Mouse (Mus musculus) heart, embryonic 14.5 days (tissue): Measurements from ENCODE around the gene Galnt4. TPM values are rescaled to one million over a fixed set of nuclear protein-coding genes. Genes with fewer than 3 reads are reported as not detected.

Experiments
- ATAC-seq: fragments of 200-750 bp; cut with Nextera tagmentation; 2 replicates; pipeline ENCODE4 v1.8.0; 2017; ENCODE audit warnings: low read depth, moderate TSS enrichment; ENCODE audit not compliant: insufficient number of reproducible peaks, insufficient read depth, low FRiP score
- H3K27ac ChIP-seq, 2 experiments: fragments of 200-500 bp in 1 of 2; fragments of 300-500 bp in 1 of 2; sonication (generic) in 1 of 2; replicated peaks in 1 of 2; 2 replicates each; pipeline ENCODE4 v1.5.1; 2012 to 2014; ENCODE audit warnings: low read depth in 2 of 2, low read length in 2 of 2, control low read depth in 1 of 2, mild to moderate bottlenecking in 1 of 2, mixed read lengths in 1 of 2; ENCODE audit not compliant: control insufficient read depth in 1 of 2, insufficient read depth in 1 of 2
- H3K27me3 ChIP-seq: fragments of 300-500 bp; sonication (generic); 2 replicates; pipeline ENCODE4 v1.6.1; 2014; ENCODE audit warnings: mild to moderate bottlenecking, low read length, control low read depth; ENCODE audit not compliant: control insufficient read depth, insufficient read depth
- H3K36me3 ChIP-seq: fragments of 300-500 bp; sonication (generic); 2 replicates; pipeline ENCODE4 v1.6.1; 2014; ENCODE audit warnings: mild to moderate bottlenecking, control low read depth, low read length, mixed read lengths; ENCODE audit not compliant: control insufficient read depth, insufficient read depth
- H3K4me1 ChIP-seq, 2 experiments: fragments of 200-500 bp in 1 of 2; fragments of 300-500 bp in 1 of 2; sonication (generic) in 1 of 2; 2 replicates each; pipeline ENCODE4 v1.6.1; 2012 to 2014; ENCODE audit warnings: low read length in 2 of 2, control low read depth in 1 of 2, mixed read lengths in 1 of 2; ENCODE audit not compliant: control insufficient read depth in 2 of 2, insufficient read depth in 2 of 2
- H3K4me2 ChIP-seq: fragments of 300-500 bp; sonication (generic); 2 replicates; pipeline ENCODE4 v1.6.1; 2014; ENCODE audit warnings: mild to moderate bottlenecking, low read length
- H3K4me3 ChIP-seq, 2 experiments: fragments of 200-500 bp in 1 of 2; fragments of 300-500 bp in 1 of 2; sonication (generic) in 1 of 2; 2 replicates each; pipeline ENCODE4 v1.5.1; 2012 to 2014; ENCODE audit warnings: low read length in 2 of 2, mild to moderate bottlenecking in 2 of 2, control low read depth in 1 of 2, low read depth in 1 of 2, moderate library complexity in 1 of 2; ENCODE audit not compliant: control insufficient read depth in 1 of 2, insufficient read depth in 1 of 2
- H3K9ac ChIP-seq: fragments of 300-500 bp; sonication (generic); 2 replicates; pipeline ENCODE4 v1.6.1; 2014; ENCODE audit warnings: mild to moderate bottlenecking, low read length
- H3K9me3 ChIP-seq: fragments of 300-500 bp; sonication (generic); 2 replicates; pipeline ENCODE4 v1.6.1; 2016; ENCODE audit warnings: low read length, control low read depth; ENCODE audit not compliant: control insufficient read depth
- WGBS: fragments of 180-500 bp; shearing (Covaris S2); extraction: QIAGEN DNeasy Blood & Tissue Kit; methylation state at CpG from one replicate; pipeline ENCODE4 v1.1.7; 2014; 5-methylcytosine and 5-hydroxymethylcytosine counted together
- polyA plus RNA-seq: library from polyadenylated mRNA; unstranded; fragments of >200 nt; fragmentation: Nextera tagmentation; extraction: Ambion mirVana; gene quantifications from 2 replicates; pipeline ENCODE4 v1.2.1, GENCODE M21; 2014

Galnt4 gene
- polyA plus RNA-seq = 7.3 and 7.4 TPM in 2 replicates

DNA sequence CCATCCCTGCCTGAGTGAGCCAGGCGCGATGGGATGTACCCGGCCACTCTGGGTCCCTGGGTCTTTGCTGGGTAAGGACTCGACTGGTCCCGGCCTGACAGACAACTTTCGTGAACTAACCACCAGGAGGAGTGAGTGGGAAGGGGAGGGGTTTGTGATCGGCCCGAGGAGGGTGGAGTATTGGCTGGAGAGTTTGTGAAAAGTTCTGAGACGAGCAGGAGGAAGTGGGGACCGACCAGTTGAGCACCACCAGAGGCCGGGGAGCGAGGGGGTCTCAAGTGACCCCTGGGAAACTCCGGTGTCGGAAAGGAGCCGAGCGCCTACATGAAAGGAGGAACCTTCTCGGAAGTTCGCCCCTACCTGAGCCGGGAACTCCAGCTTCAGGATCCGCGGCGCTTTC lies at the start of gene Galnt4:
Gene Galnt4, plus strand, starts transcription at position 196 of the 400 bp plus-strand sequence.
- Histone ChIP-seq H3K36me3 (peaks cover 18% of the 10 kb centered on the region), H3K27me3 (no peaks in the 10 kb centered on the region), H3K4me3 (peak within 1 kb of the TSS; percentile 92 to 100), H3K9ac (peak within 1 kb of the TSS; percentile 89), H3K27ac (peak within 1 kb of the TSS; percentile 33 to 81; a peak in 3 of 4 replicates), H3K4me2 (peak within 1 kb of the TSS; percentile 100), H3K4me1 (peaks cover 4 to 8% of the 10 kb centered on the region in 2 experiments; a peak in 3 of 4 replicates), H3K9me3 (no peaks in the 10 kb centered on the region)
- 0% methylated on average over 22 of the region's 22 CpGs for WGBS
- ATAC-seq = peak; percentile 73

DNA sequence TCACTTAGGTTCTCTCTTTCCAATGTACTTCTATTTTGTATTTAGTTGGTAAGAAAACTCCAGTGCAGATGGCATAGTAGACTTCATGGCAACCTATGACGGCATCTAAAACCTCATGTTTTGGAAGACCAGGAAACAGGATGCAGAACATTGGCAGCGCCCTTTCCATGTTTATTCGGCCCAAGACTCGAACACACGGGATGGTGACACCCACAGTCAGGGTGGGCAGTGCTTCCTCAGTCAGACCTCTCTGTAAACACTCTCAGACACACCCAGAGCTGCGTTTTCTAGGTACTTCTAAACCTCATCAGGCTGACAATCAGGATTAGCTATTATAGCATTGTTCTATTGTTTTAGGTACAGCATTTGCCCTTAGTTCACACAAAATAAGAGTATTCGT lies 47.4 kb upstream of the Galnt4 start:
- Histone ChIP-seq H3K27me3 (no peaks in the 10 kb centered on the region), H3K9me3 (no peaks in the 10 kb centered on the region), H3K9ac (no peak overlapping the region), H3K4me1 (no peaks in the 10 kb centered on the region), H3K4me3 (no peak overlapping the region), H3K36me3 (no peaks in the 10 kb centered on the region), H3K27ac (no peak overlapping the region), H3K4me2 (no peak overlapping the region)
- ATAC-seq = no peak
- 86% methylated on average over 7 of the region's 7 CpGs for whole genome bisulfite sequencing

DNA sequence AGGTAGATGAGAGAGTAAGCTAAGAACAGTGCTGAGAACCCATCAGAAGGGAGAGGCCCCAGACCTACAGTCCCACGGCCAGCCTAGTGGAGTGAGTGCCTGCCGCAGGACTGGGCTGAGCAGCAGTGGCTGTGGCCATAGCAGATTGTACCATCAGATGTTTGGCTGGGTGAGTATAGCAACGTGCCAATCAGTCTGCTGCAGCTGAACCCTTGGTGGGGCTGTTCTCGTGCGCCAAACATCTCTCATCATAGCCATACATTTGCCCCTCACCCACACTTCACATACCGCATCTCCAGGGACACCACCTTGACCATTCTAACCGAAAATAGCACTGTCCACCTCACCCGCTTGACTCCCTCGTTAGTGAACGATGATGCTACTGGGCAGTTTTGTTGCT lies 46.5 kb upstream of the Galnt4 start:
- Histone ChIP-seq H3K9ac (no peak overlapping the region), H3K27ac (no peak overlapping the region), H3K4me3 (no peak overlapping the region), H3K4me2 (no peak overlapping the region), H3K9me3 (no peaks in the 10 kb centered on the region), H3K36me3 (no peaks in the 10 kb centered on the region), H3K4me1 (no peaks in the 10 kb centered on the region), H3K27me3 (no peaks in the 10 kb centered on the region)
- 76% methylated on average over 10 of the region's 10 CpGs for WGBS
- ATAC-seq = no peak

DNA sequence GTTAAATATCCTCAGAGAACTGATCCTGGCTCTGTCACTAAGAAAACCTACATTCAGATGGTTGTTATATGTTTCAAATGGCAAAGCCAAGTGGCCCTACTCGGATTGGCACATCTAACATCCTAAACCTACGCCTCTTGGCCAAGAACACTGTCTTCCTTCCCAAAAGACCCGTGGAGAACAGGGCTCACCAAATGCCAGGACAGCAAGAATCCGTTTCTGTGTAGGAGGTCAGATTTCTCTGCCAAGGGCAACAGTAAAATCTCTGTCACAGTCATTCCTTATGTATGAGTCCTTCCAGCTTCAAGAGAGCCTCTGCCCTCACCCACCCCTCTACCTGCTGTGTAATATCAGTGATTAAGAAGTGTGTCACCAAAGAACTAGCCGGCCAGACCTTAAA lies 45.4 kb upstream of the Galnt4 start:
- Histone ChIP-seq H3K27ac (no peak overlapping the region), H3K4me3 (no peak overlapping the region), H3K27me3 (no peaks in the 10 kb centered on the region), H3K9me3 (no peaks in the 10 kb centered on the region), H3K4me2 (no peak overlapping the region), H3K4me1 (no peaks in the 10 kb centered on the region), H3K9ac (no peak overlapping the region), H3K36me3 (no peaks in the 10 kb centered on the region)
- 64% methylated on average over 5 of the region's 5 CpGs for WGBS
- no peak for ATAC-seq

DNA sequence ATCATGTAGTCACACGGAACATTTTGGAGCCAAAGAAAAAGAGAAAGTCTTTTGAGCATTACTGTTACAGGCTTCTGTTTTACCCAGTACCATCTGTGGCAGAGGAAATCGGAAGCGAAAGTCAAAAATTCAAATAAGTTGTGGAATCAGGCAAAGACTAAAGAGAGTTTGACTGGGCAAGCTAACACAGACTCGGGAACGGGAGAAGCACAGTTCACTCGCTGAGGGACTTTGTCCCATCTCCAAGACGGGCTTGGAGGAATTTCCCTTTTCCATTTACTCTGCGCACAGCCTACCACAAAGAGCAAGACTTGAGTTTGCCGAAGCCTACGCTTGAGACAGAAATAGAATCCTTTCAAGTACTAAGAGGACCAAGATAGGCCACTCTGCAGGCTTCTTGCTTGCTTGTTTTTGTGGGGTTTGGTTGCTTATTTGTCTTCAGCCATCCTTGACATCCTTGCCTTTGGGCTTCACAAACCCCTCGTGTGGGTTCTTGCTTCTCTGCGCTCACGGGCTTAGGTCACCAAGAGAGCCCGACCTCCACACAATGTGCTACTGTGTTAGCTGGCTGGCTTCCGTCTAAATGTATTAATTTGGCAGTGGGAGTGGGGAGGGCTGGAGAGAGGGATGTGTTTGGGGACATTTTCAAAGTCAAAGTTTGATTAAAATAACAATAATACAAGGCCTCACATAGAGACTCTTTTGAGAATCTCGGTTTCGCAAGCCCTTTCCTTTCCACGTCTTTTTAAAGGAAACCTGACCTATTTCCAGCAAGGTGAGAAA lies 31.7 kb upstream of the Galnt4 start:
- Histone ChIP-seq H3K9ac (peak overlapping the region; percentile 21; the same call in 1 of the 2 replicates), H3K4me1 (peaks cover 0 to 5% of the 10 kb centered on the region in 2 experiments; a peak in 2 of 4 replicates), H3K36me3 (no peaks in the 10 kb centered on the region), H3K4me2 (peak overlapping the region; percentile 39), H3K4me3 (no peak overlapping the region), H3K27me3 (no peaks in the 10 kb centered on the region), H3K9me3 (no peaks in the 10 kb centered on the region), H3K27ac (no peak overlapping the region)
- 61% methylated on average over 18 of the region's 18 CpGs for WGBS
- no peak for ATAC-seq

DNA sequence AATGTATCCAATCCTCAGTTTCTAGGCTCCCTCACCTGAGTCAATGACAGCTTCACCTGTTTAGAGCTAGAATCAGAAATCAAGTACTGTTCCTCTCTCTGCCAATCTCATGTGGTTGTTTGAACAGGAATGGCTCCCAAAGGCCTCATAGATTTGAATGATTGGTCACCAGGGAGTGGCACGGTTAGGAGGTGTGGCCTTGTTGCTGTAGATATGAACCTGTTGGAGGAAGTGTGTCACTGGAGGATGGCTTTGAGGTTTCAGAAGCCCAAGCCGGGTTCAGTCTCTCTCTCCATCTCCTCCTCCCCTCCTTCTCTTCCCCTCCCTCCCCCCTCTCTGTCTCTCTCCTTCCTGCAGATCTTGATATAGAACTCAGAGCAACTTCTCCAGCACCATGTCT lies 29.3 kb upstream of the Galnt4 start:
- no peaks in the 10 kb centered on the region for H3K36me3 ChIP-seq
- no peak overlapping the region for H3K27ac ChIP-seq
- 72% methylated on average over 2 of the region's 2 CpGs for WGBS
- no peak overlapping the region for H3K9ac ChIP-seq
- H3K9me3 ChIP-seq = no peaks in the 10 kb centered on the region
- no peak overlapping the region for H3K4me3 ChIP-seq
- no peak overlapping the region for H3K4me2 ChIP-seq
- peaks cover 4 to 10% of the 10 kb centered on the region in 2 experiments; a peak in 3 of 4 replicates for H3K4me1 ChIP-seq
- no peak for ATAC-seq
- H3K27me3 ChIP-seq = no peaks in the 10 kb centered on the region

DNA sequence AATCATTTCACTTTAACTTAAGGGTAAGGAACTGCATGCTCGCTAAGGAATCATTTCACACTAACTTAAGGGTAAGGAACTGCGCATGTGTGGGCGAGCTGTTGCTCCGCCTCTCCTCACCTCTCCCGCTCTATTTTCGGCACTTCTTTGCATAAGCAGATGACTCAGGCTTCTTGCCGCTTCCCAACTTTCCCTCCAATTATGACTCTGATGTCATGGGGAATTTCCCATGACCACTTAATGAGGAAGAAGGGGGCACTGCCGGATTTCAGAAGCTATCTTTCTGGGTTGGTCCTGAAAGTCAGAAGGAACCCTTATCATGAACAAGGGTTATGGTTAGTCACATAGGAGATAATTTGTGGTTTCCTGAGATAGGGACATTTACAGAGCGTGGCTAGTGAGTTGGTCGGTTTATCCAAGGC lies 26.4 kb upstream of the Galnt4 start:
- Histone ChIP-seq H3K9ac (no peak overlapping the region), H3K4me3 (no peak overlapping the region), H3K27me3 (no peaks in the 10 kb centered on the region), H3K4me1 (peaks cover 10 to 13% of the 10 kb centered on the region in 2 experiments), H3K4me2 (no peak overlapping the region), H3K27ac (no peak overlapping the region), H3K9me3 (no peaks in the 10 kb centered on the region), H3K36me3 (no peaks in the 10 kb centered on the region)
- no peak for ATAC-seq
- 72% methylated on average over 10 of the region's 10 CpGs for WGBS
